Mouse (Mus musculus) activated CD4-positive, CD25-positive, alpha-beta regulatory T cell (primary cell): Measurements from ENCODE around the gene Psors1c2. TPM values are rescaled to one million over a fixed set of nuclear protein-coding genes. Genes with fewer than 3 reads are reported as not detected.

Experiments used
- polyA plus RNA-seq, 2 experiments: library from polyadenylated mRNA; unstranded; fragments of 100-300 nt; shearing (Covaris generic); gene quantifications; one replicate each; pipeline ENCODE4 v1.2.1; 2017

The Psors1c2 gene
- polyA plus RNA-seq = not detected

GRCm38 (mm10) chr17:35532901-35533300, at the start of gene Psors1c2:
TSS of gene Psors1c2 (plus strand) at chr17:35533201.

DNA sequence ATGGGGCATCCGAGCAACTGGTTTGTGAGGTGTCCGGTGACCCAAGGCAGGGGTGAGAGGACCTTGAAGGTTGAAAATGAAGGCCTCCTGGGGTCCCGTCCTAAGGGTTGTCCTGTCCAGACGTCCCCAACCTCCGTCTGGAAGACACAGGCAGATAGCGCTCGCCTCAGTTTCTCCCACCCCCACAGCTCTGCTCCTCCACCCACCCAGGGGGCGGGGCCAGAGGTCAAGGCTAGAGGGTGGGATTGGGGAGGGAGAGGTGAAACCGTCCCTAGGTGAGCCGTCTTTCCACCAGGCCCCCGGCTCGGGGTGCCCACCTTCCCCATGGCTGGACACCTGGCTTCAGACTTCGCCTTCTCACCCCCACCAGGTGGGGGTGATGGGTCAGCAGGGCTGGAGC, 27.2 kb upstream of the Psors1c2 start, which contains the start of gene Pou5f1:
Pou5f1 (plus strand) TSS at position 243 of the 400 bp plus-strand sequence.

DNA sequence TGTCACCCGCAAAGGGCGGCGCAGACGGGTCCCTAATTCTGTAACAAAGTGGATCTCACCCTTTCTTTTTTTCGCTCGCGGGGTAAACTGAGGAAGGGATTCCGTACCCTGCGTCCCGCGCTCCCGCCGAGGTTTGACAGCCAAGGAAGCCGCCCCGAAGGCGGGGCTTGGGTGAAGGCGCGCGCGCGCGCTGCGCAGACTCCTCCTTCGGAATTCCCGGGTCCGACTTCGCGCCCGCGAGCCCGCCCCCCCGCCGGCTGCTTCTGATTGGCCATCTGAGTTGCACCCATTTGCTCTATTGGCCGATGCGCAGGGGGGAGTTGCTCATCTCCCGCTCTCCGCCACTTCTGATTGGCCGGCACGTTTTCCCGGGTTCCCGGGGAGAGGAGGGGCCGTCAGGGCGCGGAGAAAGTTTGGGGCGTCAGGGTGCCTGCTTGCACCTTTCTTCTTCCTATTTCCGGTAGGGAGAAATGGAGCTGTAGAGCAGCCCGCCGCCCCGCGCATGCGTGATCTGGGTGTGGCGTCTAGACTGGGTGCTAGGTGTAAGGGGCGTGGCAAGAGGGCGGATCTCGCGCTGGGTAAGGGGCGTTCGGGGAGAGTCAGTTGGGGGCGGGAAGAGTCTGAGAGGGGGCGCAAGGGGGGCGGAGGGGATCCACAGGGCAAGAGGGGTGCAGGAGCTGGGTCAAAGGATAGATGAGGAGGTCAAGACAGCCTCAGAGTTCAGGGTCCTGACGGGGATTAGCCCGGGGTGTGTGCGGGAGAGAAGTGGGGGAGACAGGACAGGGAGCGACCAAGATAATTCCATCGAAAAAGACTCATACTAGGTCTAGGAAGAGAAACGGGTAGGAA, 16.1 kb upstream of the Psors1c2 start, which contains the start of the genes Tcf19 and Cchcr1:
Tcf19 (minus strand) TSS at position 173 of the 849 bp plus-strand sequence.
Cchcr1 (plus strand) TSS at position 449 of the 849 bp plus-strand sequence.

GRCm38 (mm10) chr17:35551881-35552414, 18.9 kb downstream of the Psors1c2 start, which contains the start of gene Cdsn:
TSS of gene Cdsn (plus strand) at chr17:35552128.

GRCm38 (mm10) chr17:35567150-35567549, 34.1 kb downstream of the Psors1c2 start, which contains the start of gene 2300002M23Rik:
TSS of gene 2300002M23Rik (plus strand) at chr17:35567450.

Other genes starting within 250 kb of the Psors1c2 start
- under 1 TPM in 1 of 2 experiments, not detected in 1; 0.64 TPM for gene H2-Q1, start 212.8 kb upstream of the Psors1c2 start, polyA plus RNA-seq
- 10 to 100 TPM; 10.9 to 18.5 TPM for gene H2-Q2, start 191.0 kb upstream of the Psors1c2 start, polyA plus RNA-seq
- gene H2-Q4, start 153.6 kb upstream of the Psors1c2 start, polyA plus RNA-seq = 10 to 100 TPM; 45.4 to 61.9 TPM
- 100 to 1,000 TPM; 448 to 693 TPM for gene H2-Q6, start 108.4 kb upstream of the Psors1c2 start, polyA plus RNA-seq
- 1,000 to 10,000 TPM; 1,586 to 2,503 TPM for gene H2-Q7, start 94.0 kb upstream of the Psors1c2 start, polyA plus RNA-seq
- gene H2-Q10, start 63.1 kb upstream of the Psors1c2 start, polyA plus RNA-seq = 10 to 100 TPM; 13.2 to 21.8 TPM
- gene Pou5f1, start 27.2 kb upstream of the Psors1c2 start, polyA plus RNA-seq = not detected
- gene Tcf19, start 16.4 kb upstream of the Psors1c2 start, polyA plus RNA-seq = 10 to 100 TPM; 31.6 to 32.0 TPM
- 1 to 10 TPM; 7.6 to 8.0 TPM for gene Cchcr1, start 16.1 kb upstream of the Psors1c2 start, polyA plus RNA-seq
- under 1 TPM in 1 of 2 experiments, not detected in 1; 0.12 TPM for gene Cdsn, start 18.9 kb downstream of the Psors1c2 start, polyA plus RNA-seq
- under 1 TPM in 1 of 2 experiments, not detected in 1; 0.12 TPM for gene 2300002M23Rik, start 34.2 kb downstream of the Psors1c2 start, polyA plus RNA-seq
- gene Sfta2, start 68.3 kb downstream of the Psors1c2 start, polyA plus RNA-seq = not detected
- not detected for gene Gm9573, start 93.4 kb downstream of the Psors1c2 start, polyA plus RNA-seq
- under 1 TPM in 1 of 2 experiments, not detected in 1; 0.06 TPM for gene Mucl3, start 110.5 kb downstream of the Psors1c2 start, polyA plus RNA-seq
- 10 to 100 TPM; 22.3 to 24.8 TPM for gene Vars2, start 134.4 kb downstream of the Psors1c2 start, polyA plus RNA-seq
- gene Gtf2h4, start 140.5 kb downstream of the Psors1c2 start, polyA plus RNA-seq = 10 to 100 TPM; 18.2 to 20.7 TPM
- gene Ddr1, start 171.4 kb downstream of the Psors1c2 start, polyA plus RNA-seq = 1 to 10 TPM; 6.1 to 8.7 TPM